Mouse (Mus musculus) brain, adult 10 weeks (tissue): ENCODE measurements around the gene Ms4a4c. TPM values are rescaled to one million over a fixed set of nuclear protein-coding genes. Genes with fewer than 3 reads are reported as not detected.

Experiments
- polyA plus RNA-seq: library from polyadenylated mRNA; stranded (reverse); fragments of 350-450 nt; fragmentation: Illumina TruSeq; extraction: RNeasy Lipid Tissue Mini Kit (QIAGEN cat#74804); gene quantifications from one replicate; pipeline ENCODE4 v1.2.3, GENCODE M21; 2015; ENCODE audit warnings: low read depth, low replicate concordance

Ms4a4c gene
- polyA plus RNA-seq = not detected

GRCm38 (mm10) chr19:11404527-11404926, at the start of gene Ms4a4c:
Ms4a4c (plus strand) TSS chr19:11404770.

GRCm38 (mm10) chr19:11375273-11375672, 29.3 kb upstream of the Ms4a4c start, which contains the start of gene Ms4a4a:
Ms4a4a (plus strand) TSS chr19:11375523.

GRCm38 (mm10) chr19:11443338-11443737, 38.8 kb downstream of the Ms4a4c start, which contains the start of gene Ms4a4b:
Ms4a4b (plus strand) TSS chr19:11443553.

GRCm38 (mm10) chr19:11469215-11469614, 64.6 kb downstream of the Ms4a4c start, which contains the start of gene Ms4a6c:
Ms4a6c (plus strand) TSS chr19:11469366.

Other genes with a start within 250 kb of the Ms4a4c start
- not detected for gene 1700025F22Rik, start 239.4 kb upstream of the Ms4a4c start, polyA plus RNA-seq
- not detected for gene Ms4a13, start 208.0 kb upstream of the Ms4a4c start, polyA plus RNA-seq
- not detected for gene Ms4a12, start 172.3 kb upstream of the Ms4a4c start, polyA plus RNA-seq
- not detected for gene Ms4a1, start 138.5 kb upstream of the Ms4a4c start, polyA plus RNA-seq
- not detected for gene Ms4a5, start 120.9 kb upstream of the Ms4a4c start, polyA plus RNA-seq
- gene Ms4a14, start 90.3 kb upstream of the Ms4a4c start, polyA plus RNA-seq = 0.21 TPM
- 0.58 TPM for gene Ms4a7, start 68.6 kb upstream of the Ms4a4c start, polyA plus RNA-seq
- gene Ms4a4a, start 29.2 kb upstream of the Ms4a4c start, polyA plus RNA-seq = not detected
- gene Ms4a4b, start 38.8 kb downstream of the Ms4a4c start, polyA plus RNA-seq = not detected
- gene Ms4a6c, start 64.6 kb downstream of the Ms4a4c start, polyA plus RNA-seq = 1.8 TPM
- gene Gm8369, start 81.2 kb downstream of the Ms4a4c start, polyA plus RNA-seq = 0.70 TPM
- 3.6 TPM for gene Ms4a6b, start 111.7 kb downstream of the Ms4a4c start, polyA plus RNA-seq
- gene Ms4a4d, start 132.0 kb downstream of the Ms4a4c start, polyA plus RNA-seq = not detected
- 1.9 TPM for gene Ms4a6d, start 200.1 kb downstream of the Ms4a4c start, polyA plus RNA-seq
- gene Ms4a2, start 218.9 kb downstream of the Ms4a4c start, polyA plus RNA-seq = not detected
- not detected for gene Ms4a3, start 236.1 kb downstream of the Ms4a4c start, polyA plus RNA-seq